Mouse (Mus musculus) small intestine, adult 2 months (tissue): Measurements from ENCODE around the gene Pias3. TPM values are rescaled to one million over a fixed set of nuclear protein-coding genes. Genes with fewer than 3 reads are reported as not detected.

Experiments
- H3K27ac ChIP-seq: fragments of 200-500 bp; 2 replicates; pipeline ENCODE4 v1.5.1; 2012; ENCODE audit warnings: low read depth, low read length, control low read depth, inconsistent platforms; ENCODE audit not compliant: insufficient read depth
- H3K27me3 ChIP-seq: fragments of 200-500 bp; 2 replicates; pipeline ENCODE4 v1.6.1; 2012; ENCODE audit warnings: mild to moderate bottlenecking, moderate library complexity, low read length, inconsistent platforms; ENCODE audit not compliant: control insufficient read depth, insufficient read depth
- H3K36me3 ChIP-seq: fragments of 200-500 bp; 2 replicates; pipeline ENCODE4 v1.6.1; 2012; ENCODE audit warnings: mild to moderate bottlenecking, low read length, control low read depth, inconsistent platforms; ENCODE audit not compliant: control insufficient read depth, insufficient read depth
- H3K4me1 ChIP-seq: fragments of 200-500 bp; 2 replicates; pipeline ENCODE4 v1.6.1; 2012; ENCODE audit warnings: low read length, inconsistent platforms, mixed read lengths; ENCODE audit not compliant: control insufficient read depth, insufficient read depth, insufficient read length
- H3K4me3 ChIP-seq: fragments of 200-500 bp; 2 replicates; pipeline ENCODE4 v1.5.1; 2012; ENCODE audit warnings: low read depth, mild to moderate bottlenecking, control low read depth, inconsistent platforms, low read length, moderate library complexity
- CTCF ChIP-seq: fragments of 200-500 bp; IDR thresholded peaks from 2 replicates; pipeline ENCODE4 v1.5.1; 2012; ENCODE audit warnings: low read depth, mild to moderate bottlenecking, control low read depth, inconsistent platforms, low read length, moderate library complexity, mixed read lengths; ENCODE audit not compliant: insufficient replicate concordance, insufficient read length; ENCODE audit errors: extremely low read depth
- POLR2A ChIP-seq: fragments of 200-500 bp; IDR thresholded peaks from 2 replicates; pipeline ENCODE4 v1.6.1; 2012; ENCODE audit warnings: low read depth, mild to moderate bottlenecking, control low read depth, inconsistent platforms, low read length, moderate library complexity
- WGBS: fragments of 180-500 bp; shearing (Covaris S2); methylation state at CpG from one replicate; pipeline ENCODE4 v1.1.7; 2018; 5-methylcytosine and 5-hydroxymethylcytosine counted together
- polyA plus RNA-seq: library from polyadenylated mRNA; depleted of rRNA; stranded (reverse); fragments of >200 nt; gene quantifications from 2 replicates; pipeline ENCODE4 v1.2.3, GENCODE M21; 2012

Pias3 gene
- polyA plus RNA-seq, 1 experiment = 17.9 TPM

- TF ChIP-seq CTCF = no peak
- no peak for TF ChIP-seq POLR2A
These were observed 7.3 kb upstream of the Pias3 start for GRCm38 (mm10) chr3:96688854-96689253.

GRCm38 (mm10) chr3:96690298-96690697 is 5.9 kb upstream of the Pias3 start:
- no peak overlapping the region for H3K4me3 ChIP-seq
- peaks cover 9% of the 10 kb centered on the region for H3K27me3 ChIP-seq
- no peak overlapping the region for H3K27ac ChIP-seq
- no peaks in the 10 kb centered on the region for H3K36me3 ChIP-seq
- 41% methylated on average over 3 of the region's 3 CpGs for WGBS
- H3K4me1 ChIP-seq = 0 out of 2 replicates have a peak, but pooled peaks cover 2% of the 10 kb centered on the region
- TF ChIP-seq CTCF (no peak), POLR2A (no peak)

More at GRCm38 (mm10) chr3:96688854-96689253, 7.3 kb upstream of the Pias3 start:
- Histone ChIP-seq H3K27me3 (peaks cover 16% of the 10 kb centered on the region), H3K4me1 (peaks cover 4% of the 10 kb centered on the region; the same call in 1 of the 2 replicates), H3K36me3 (no peaks in the 10 kb centered on the region), H3K4me3 (no peak overlapping the region), H3K27ac (no peak overlapping the region)
- 74% methylated on average over 11 of the region's 11 CpGs for WGBS

GRCm38 (mm10) chr3:96692506-96692905 is 3.7 kb upstream of the Pias3 start:
- WGBS = 40% methylated on average over 3 of the region's 3 CpGs
- Histone ChIP-seq H3K4me1 (0 out of 2 replicates have a peak, but pooled peaks cover 2% of the 10 kb centered on the region), H3K27ac (no peak overlapping the region), H3K36me3 (no peaks in the 10 kb centered on the region), H3K27me3 (peaks cover 5% of the 10 kb centered on the region; the same call in 1 of the 2 replicates), H3K4me3 (no peak overlapping the region)
- no peak for TF ChIP-seq POLR2A
- peak; percentile 24; the same call in 1 of the 2 replicates for TF ChIP-seq CTCF

- peaks cover 5% of the 10 kb centered on the region; the same call in 1 of the 2 replicates for H3K27me3 ChIP-seq
- H3K4me1 ChIP-seq = 0 out of 2 replicates have a peak, but pooled peaks cover 2% of the 10 kb centered on the region
- no peaks in the 10 kb centered on the region for H3K36me3 ChIP-seq
- H3K27ac ChIP-seq = no peak overlapping the region
- WGBS = 38% methylated on average over 1 of the region's 1 CpGs
- no peak overlapping the region for H3K4me3 ChIP-seq
- TF ChIP-seq CTCF = no peak
- no peak for TF ChIP-seq POLR2A
These were observed 2.6 kb upstream of the Pias3 start for GRCm38 (mm10) chr3:96693579-96693978.

- WGBS = under 1% methylated on average over 75 of the region's 85 CpGs
- Histone ChIP-seq H3K4me1 (0 out of 2 replicates have a peak, but pooled peaks cover 2% of the 10 kb centered on the region), H3K27ac (peak overlapping the region; percentile 88), H3K27me3 (no peaks in the 10 kb centered on the region), H3K36me3 (peaks cover 17% of the 10 kb centered on the region), H3K4me3 (peak overlapping the region; percentile 98)
- TF ChIP-seq CTCF = no peak
- TF ChIP-seq POLR2A = peak; percentile 77
These were observed 865 bp downstream of the Pias3 start for GRCm38 (mm10) chr3:96696766-96697732.

GRCm38 (mm10) chr3:96698993-96699690 is 3.0 kb downstream of the Pias3 start:
- Histone ChIP-seq H3K4me1 (no peaks in the 10 kb centered on the region), H3K27me3 (no peaks in the 10 kb centered on the region), H3K27ac (no peak overlapping the region), H3K4me3 (no peak overlapping the region), H3K36me3 (peaks cover 30% of the 10 kb centered on the region)
- WGBS = 82% methylated on average over 19 of the region's 19 CpGs
- TF ChIP-seq CTCF = no peak
- no peak for TF ChIP-seq POLR2A
